Mouse (Mus musculus): ENCODE data around the gene Rap1gap2. TPM values are rescaled to one million over a fixed set of nuclear protein-coding genes. Genes with fewer than 3 reads are reported as not detected.
A peak's percentile ranks its signal among the peaks of the same experiment; 100 is the strongest.

Gene Rap1gap2
- polyA plus RNA-seq, 1 experiment from 2014 or later = 0.75 TPM

DNA sequence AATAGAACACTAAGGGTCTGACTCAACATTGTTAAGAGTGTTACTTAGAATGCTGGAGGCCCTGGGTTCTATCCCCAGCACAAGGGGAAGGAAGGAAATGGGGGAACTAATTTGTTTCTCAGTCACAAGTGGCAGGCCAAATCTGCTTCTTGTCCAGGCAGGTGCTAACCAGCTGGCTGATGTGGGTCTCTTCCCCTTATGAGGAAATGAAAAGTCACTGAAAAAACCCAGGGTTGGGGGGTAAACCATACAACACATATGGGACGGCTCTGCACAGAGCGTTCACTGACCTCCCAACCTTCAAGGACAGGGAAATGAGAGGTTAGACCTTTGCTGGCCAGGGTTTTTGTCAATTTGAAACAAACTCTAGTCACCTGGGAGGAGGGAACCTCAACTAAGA is 77.7 kb downstream of the Rap1gap2 start:
- Histone ChIP-seq H3K4me2 (ENCODE audit: low read depth, low read length) (no peak overlapping the region), H3K36me3 (replicated peaks; ENCODE audit: insufficient read depth, low read length) (no peaks in the 10 kb centered on the region), H3K4me3 (ENCODE audit: low read depth, low read length) (no peak overlapping the region), H3K4me1 (ENCODE audit: insufficient read depth) (0 out of 2 replicates have a peak, but pooled peaks cover 5% of the 10 kb centered on the region), H3K9me3 (ENCODE audit: low read length) (no peaks in the 10 kb centered on the region), H3K27ac (ENCODE audit: low read depth) (no peak overlapping the region), H3K27me3 (ENCODE audit: insufficient read depth, low read length) (no peaks in the 10 kb centered on the region), H3K9ac (replicated peaks) (no peak overlapping the region)
- no peak for TF ChIP-seq EP300 (IDR thresholded peaks at IDR 0.05; ENCODE audit: low read depth)
- no peak for TF ChIP-seq CTCF (IDR thresholded peaks at IDR 0.05; ENCODE audit: low read depth)
- no peak for DNase-seq
- WGBS (ENCODE audit: insufficient replicate concordance) = 74% methylated on average over 2 of the region's 2 CpGs
- no peak for ATAC-seq

DNA sequence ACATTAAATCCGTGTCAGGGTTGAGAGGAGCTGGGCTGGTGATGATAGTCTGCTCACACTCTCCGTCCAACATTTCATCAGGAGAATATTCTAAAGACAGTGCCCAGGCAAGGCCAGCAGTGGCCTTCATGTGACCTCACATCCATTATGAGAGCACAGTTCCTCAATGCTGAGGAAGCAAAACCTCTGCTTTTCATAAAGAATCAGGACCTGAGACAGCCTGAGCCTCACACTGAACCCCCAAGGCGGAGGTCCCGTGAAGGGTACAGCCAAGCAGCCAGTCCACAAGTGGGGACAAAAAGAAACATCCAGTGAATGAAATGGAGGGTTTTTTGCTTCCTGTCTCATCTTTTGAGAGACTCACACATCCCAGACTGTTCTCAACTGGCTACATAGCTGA is 78.3 kb downstream of the Rap1gap2 start:
- WGBS (ENCODE audit: insufficient replicate concordance) = 59% methylated on average over 4 of the region's 4 CpGs

DNA sequence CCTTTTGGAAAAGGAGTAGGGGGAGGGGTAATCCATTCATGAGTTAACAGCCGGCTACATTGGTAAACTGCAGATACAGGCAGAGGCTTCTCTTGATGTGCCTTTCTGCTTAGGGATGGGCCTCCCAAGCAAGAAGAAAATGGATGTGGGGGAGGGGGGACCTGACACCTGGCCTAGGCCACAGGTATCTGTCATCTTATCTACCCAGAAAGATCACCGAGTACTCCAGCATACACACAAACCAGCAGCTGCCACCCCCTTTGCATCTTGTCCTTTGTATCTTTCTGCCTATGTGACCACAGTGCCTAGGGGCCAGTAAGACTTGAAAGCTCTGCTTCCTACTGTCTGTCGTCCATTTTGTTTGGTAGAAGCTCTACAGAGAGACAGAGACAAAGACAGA is 79.0 kb downstream of the Rap1gap2 start:
- no peak overlapping the region for H3K4me2 ChIP-seq (ENCODE audit: low read depth, low read length)
- H3K4me1 ChIP-seq (ENCODE audit: insufficient read depth) = peaks cover 8% of the 10 kb centered on the region; the same call in 1 of the 2 replicates
- WGBS (ENCODE audit: insufficient replicate concordance) = 55% methylated on average over 3 of the region's 3 CpGs
- no peaks in the 10 kb centered on the region for H3K9me3 ChIP-seq (ENCODE audit: low read length)
- no peak overlapping the region for H3K9ac ChIP-seq (replicated peaks)
- no peaks in the 10 kb centered on the region for H3K27me3 ChIP-seq (ENCODE audit: insufficient read depth, low read length)
- DNase-seq (no peak), ATAC-seq (no peak)
- no peaks in the 10 kb centered on the region for H3K36me3 ChIP-seq (replicated peaks; ENCODE audit: insufficient read depth, low read length)
- H3K27ac ChIP-seq (ENCODE audit: low read depth) = no peak overlapping the region
- TF ChIP-seq EP300 (IDR thresholded peaks at IDR 0.05; ENCODE audit: low read depth) (no peak), CTCF (IDR thresholded peaks at IDR 0.05; ENCODE audit: low read depth) (no peak)
- H3K4me3 ChIP-seq (ENCODE audit: low read depth, low read length) = no peak overlapping the region

More for the DNA sequence above, 78.3 kb downstream of the Rap1gap2 start:
- Histone ChIP-seq H3K27ac (ENCODE audit: low read depth) (no peak overlapping the region), H3K27me3 (ENCODE audit: insufficient read depth, low read length) (no peaks in the 10 kb centered on the region), H3K4me1 (ENCODE audit: insufficient read depth) (0 out of 2 replicates have a peak, but pooled peaks cover 5% of the 10 kb centered on the region), H3K36me3 (replicated peaks; ENCODE audit: insufficient read depth, low read length) (no peaks in the 10 kb centered on the region), H3K9me3 (ENCODE audit: low read length) (no peaks in the 10 kb centered on the region), H3K4me2 (ENCODE audit: low read depth, low read length) (no peak overlapping the region), H3K9ac (replicated peaks) (no peak overlapping the region), H3K4me3 (ENCODE audit: low read depth, low read length) (no peak overlapping the region)
- no peak for TF ChIP-seq CTCF (IDR thresholded peaks at IDR 0.05; ENCODE audit: low read depth)
- no peak for TF ChIP-seq EP300 (IDR thresholded peaks at IDR 0.05; ENCODE audit: low read depth)
- DNase-seq (no peak), ATAC-seq (no peak)

DNA sequence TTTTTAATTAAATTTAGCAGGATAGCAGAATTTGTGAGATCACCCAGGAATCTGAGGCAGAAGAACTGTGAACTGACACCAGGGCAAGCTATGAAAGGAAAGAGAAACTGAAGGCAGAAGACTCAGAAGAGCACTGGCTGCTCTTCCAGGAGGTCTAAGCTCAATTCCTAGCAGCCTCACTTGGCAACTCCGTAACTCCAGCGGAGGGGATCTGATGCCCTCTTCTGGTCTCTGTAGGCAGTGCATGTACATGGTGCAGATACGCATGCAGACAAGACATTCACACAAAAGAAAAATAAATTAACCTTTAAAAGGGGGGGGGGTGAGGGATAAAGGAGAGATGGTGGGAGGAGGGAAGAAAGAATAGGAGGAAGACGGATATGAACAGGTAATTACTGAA is 80.9 kb downstream of the Rap1gap2 start:
- peak; percentile 66 for TF ChIP-seq CTCF (IDR thresholded peaks at IDR 0.05; ENCODE audit: low read depth)
- no peak for TF ChIP-seq EP300 (IDR thresholded peaks at IDR 0.05; ENCODE audit: low read depth)
- Histone ChIP-seq H3K27ac (ENCODE audit: low read depth) (no peak overlapping the region), H3K9me3 (ENCODE audit: low read length) (no peaks in the 10 kb centered on the region), H3K4me1 (ENCODE audit: insufficient read depth) (peaks cover 10% of the 10 kb centered on the region), H3K4me3 (ENCODE audit: low read depth, low read length) (no peak overlapping the region), H3K36me3 (replicated peaks; ENCODE audit: insufficient read depth, low read length) (no peaks in the 10 kb centered on the region), H3K4me2 (ENCODE audit: low read depth, low read length) (no peak overlapping the region), H3K27me3 (ENCODE audit: insufficient read depth, low read length) (0 out of 2 replicates have a peak, but pooled peaks cover 2% of the 10 kb centered on the region), H3K9ac (replicated peaks) (no peak overlapping the region)
- ATAC-seq (no peak), DNase-seq (peak; percentile 43)
- 81% methylated on average over 4 of the region's 4 CpGs for WGBS (ENCODE audit: insufficient replicate concordance)

DNA sequence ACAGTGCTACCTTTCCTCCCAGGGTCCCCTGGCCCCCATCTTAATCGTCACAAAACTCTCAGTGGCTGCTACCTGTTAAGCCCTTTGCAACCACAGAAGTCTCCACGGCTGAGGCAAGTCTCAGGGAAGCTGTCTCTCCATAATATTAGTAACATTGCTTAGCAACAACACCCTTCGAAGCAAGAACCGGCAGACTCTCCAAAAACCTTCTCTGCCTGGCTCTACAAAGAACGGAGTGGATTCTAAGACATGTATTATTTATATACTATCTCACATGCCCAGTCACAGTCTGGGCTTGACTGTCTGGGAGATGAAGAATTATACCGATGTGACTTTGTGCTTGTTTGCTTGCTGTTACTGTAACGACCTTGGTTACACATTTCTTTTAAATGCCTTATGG is 83.2 kb downstream of the Rap1gap2 start:
- no peak overlapping the region for H3K9ac ChIP-seq (replicated peaks)
- no peak overlapping the region for H3K4me3 ChIP-seq (ENCODE audit: low read depth, low read length)
- H3K27ac ChIP-seq (ENCODE audit: low read depth) = no peak overlapping the region
- no peak for ATAC-seq
- 62% methylated on average over 7 of the region's 7 CpGs for WGBS (ENCODE audit: insufficient replicate concordance)
- no peaks in the 10 kb centered on the region for H3K9me3 ChIP-seq (ENCODE audit: low read length)
- TF ChIP-seq EP300 (IDR thresholded peaks at IDR 0.05; ENCODE audit: low read depth) (no peak), CTCF (IDR thresholded peaks at IDR 0.05; ENCODE audit: low read depth) (no peak)
- no peak overlapping the region for H3K4me2 ChIP-seq (ENCODE audit: low read depth, low read length)
- no peak for DNase-seq
- peaks cover 18% of the 10 kb centered on the region for H3K27me3 ChIP-seq (ENCODE audit: insufficient read depth, low read length)
- H3K4me1 ChIP-seq (ENCODE audit: insufficient read depth) = peaks cover 27% of the 10 kb centered on the region
- no peaks in the 10 kb centered on the region for H3K36me3 ChIP-seq (replicated peaks; ENCODE audit: insufficient read depth, low read length)

DNA sequence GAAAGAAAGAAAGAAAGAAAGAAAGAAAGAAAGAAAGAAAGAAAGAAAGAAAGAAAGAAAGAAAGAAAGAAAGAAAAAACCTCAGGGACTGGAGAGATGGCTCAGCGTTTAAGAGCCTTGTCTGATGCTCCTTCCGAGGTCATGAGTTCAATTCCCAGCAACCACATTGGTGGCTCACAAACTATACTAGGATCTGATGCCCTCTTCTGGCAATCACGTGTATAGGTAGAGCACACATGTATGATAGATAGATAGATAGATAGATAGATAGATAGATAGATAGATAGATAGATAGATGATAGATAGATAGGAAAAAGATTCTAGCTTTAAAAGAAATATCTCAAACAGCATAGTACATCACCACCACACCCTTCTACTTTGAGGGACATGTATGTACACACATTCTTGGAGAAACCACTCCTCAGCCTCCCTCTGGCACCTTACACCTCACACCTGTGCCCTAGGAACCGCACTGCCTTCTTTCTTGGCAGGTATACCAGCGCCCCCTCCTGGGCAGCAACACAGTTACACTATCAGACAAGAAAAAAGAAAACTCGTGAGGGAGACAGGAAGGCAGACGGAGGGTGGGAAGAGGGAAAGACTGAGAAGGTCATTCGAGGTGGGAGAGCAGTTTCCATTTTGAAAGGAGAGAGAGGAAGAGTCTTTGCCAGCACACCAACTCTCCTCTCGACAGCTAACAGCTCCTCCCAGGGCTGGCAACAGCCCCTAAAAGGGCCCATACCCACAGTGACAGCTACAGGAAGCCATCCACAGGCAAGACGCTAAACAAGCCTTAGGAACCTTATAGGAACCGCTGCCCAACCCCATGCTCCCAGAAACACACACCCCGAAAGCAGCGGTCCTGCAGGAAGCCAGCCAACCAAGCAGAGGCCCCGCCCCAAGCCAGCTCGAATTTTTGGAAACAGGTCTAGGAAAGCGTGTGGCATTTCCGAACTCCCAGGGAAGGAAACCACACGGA is 84.2 kb downstream of the Rap1gap2 start:
- H3K9ac ChIP-seq (replicated peaks) = no peak overlapping the region
- H3K9me3 ChIP-seq (ENCODE audit: low read length) = no peaks in the 10 kb centered on the region
- 20% methylated on average over 18 of the region's 18 CpGs for WGBS (ENCODE audit: insufficient replicate concordance)
- peaks cover 32% of the 10 kb centered on the region for H3K4me1 ChIP-seq (ENCODE audit: insufficient read depth)
- H3K36me3 ChIP-seq (replicated peaks; ENCODE audit: insufficient read depth, low read length) = no peaks in the 10 kb centered on the region
- peaks cover 25% of the 10 kb centered on the region for H3K27me3 ChIP-seq (ENCODE audit: insufficient read depth, low read length)
- H3K27ac ChIP-seq (ENCODE audit: low read depth) = no peak overlapping the region
- peak overlapping the region; percentile 35; the same call in 1 of the 2 replicates for H3K4me2 ChIP-seq (ENCODE audit: low read depth, low read length)
- H3K4me3 ChIP-seq (ENCODE audit: low read depth, low read length) = no peak overlapping the region
- DNase-seq (peak; percentile 66), ATAC-seq (no peak)
- no peak for TF ChIP-seq EP300 (IDR thresholded peaks at IDR 0.05; ENCODE audit: low read depth)
- TF ChIP-seq CTCF (IDR thresholded peaks at IDR 0.05; ENCODE audit: low read depth) = peak; percentile 79

Measured in liver, postnatal 0 days (tissue).